ENCODE assay signal across 8 mouse cellular contexts in genomic region chr10:127661915-127662663, GRCm38 (mm10). TPM values are rescaled to one million over a fixed set of nuclear protein-coding genes. Genes with fewer than 3 reads are reported as not detected.
DNase-seq lines count a peak whose midpoint lies in the region; ATAC-seq and TF ChIP-seq lines count a peak whose summit lies in the region.

No protein-coding gene starts in this region.

- H3K9me3 ChIP-seq in CH12.LX (replicated peaks; ENCODE audit: low read length): no peaks in the 10 kb centered on the region
- no peaks in the 10 kb centered on the region for H3K9me3 ChIP-seq in embryonic facial prominence, embryonic 10.5 days
- no peaks in the 10 kb centered on the region for H3K9me3 ChIP-seq in heart, embryonic 14.5 days (ENCODE audit: control insufficient read depth, low read length)
- no peaks in the 10 kb centered on the region for H3K9me3 ChIP-seq in kidney, embryonic 16.5 days (ENCODE audit: low read length)

- peak overlapping the region in 1 of 3 experiments; percentile 37 for H3K4me3 ChIP-seq in CH12.LX (replicated peaks in 1 of 3; ENCODE audit: low read depth in 2 of 3, low read length in 2 of 3, poor library complexity in 1 of 3)
- peak overlapping the region; percentile 46 for H3K4me3 ChIP-seq in embryonic facial prominence, embryonic 10.5 days
- H3K4me3 ChIP-seq in heart, embryonic 14.5 days (ENCODE audit: control insufficient read depth in 1 of 2, insufficient read depth in 1 of 2, low read depth in 1 of 2, low read length in 2 of 2): peak overlapping the region; percentile 21 to 36
- peak overlapping the region; percentile 29 for H3K4me3 ChIP-seq in kidney, embryonic 16.5 days (ENCODE audit: low read length)

- peaks cover 30 to 56% of the 10 kb centered on the region in 2 experiments for H3K36me3 ChIP-seq in CH12.LX (replicated peaks in 1 of 2; ENCODE audit: control insufficient read depth in 1 of 2, insufficient read depth in 1 of 2, low read length in 1 of 2)
- H3K36me3 ChIP-seq in embryonic facial prominence, embryonic 10.5 days (replicated peaks): peaks cover 54% of the 10 kb centered on the region
- H3K36me3 ChIP-seq in heart, embryonic 14.5 days (ENCODE audit: control insufficient read depth, insufficient read depth, low read length): peaks cover 63% of the 10 kb centered on the region
- H3K36me3 ChIP-seq in kidney, embryonic 16.5 days (ENCODE audit: insufficient read depth, low read length): peaks cover 12% of the 10 kb centered on the region; the same call in 1 of the 2 replicates

- WGBS in embryonic facial prominence, embryonic 10.5 days: 8% methylated on average over 16 of the region's 16 CpGs
- WGBS in heart, embryonic 14.5 days: 1% methylated on average over 16 of the region's 16 CpGs
- 3% methylated on average over 16 of the region's 16 CpGs for WGBS in kidney, embryonic 16.5 days

- TF ChIP-seq CTCF in CH12.LX (conservative IDR thresholded peaks at IDR 0.05 in 1 of 2, IDR thresholded peaks at IDR 0.05 in 1 of 2; ENCODE audit: low read depth in 2 of 2, low read length in 2 of 2): no peak

- H3K79me2 ChIP-seq in CH12.LX (replicated peaks; ENCODE audit: control insufficient read depth, extremely low read depth, insufficient read depth, poor library complexity, severe bottlenecking): no peaks in the 10 kb centered on the region

- H3K27ac ChIP-seq in CH12.LX (ENCODE audit: insufficient read depth, low read depth): peak overlapping the region; percentile 46; the same call in 1 of the 2 replicates
- peak overlapping the region; percentile 69 for H3K27ac ChIP-seq in embryonic facial prominence, embryonic 10.5 days (replicated peaks)
- H3K27ac ChIP-seq in heart, embryonic 14.5 days (replicated peaks in 1 of 2; ENCODE audit: control insufficient read depth in 1 of 2, insufficient read depth in 1 of 2, low read depth in 2 of 2, low read length in 2 of 2): peak overlapping the region; percentile 80 to 90
- peak overlapping the region; percentile 91 for H3K27ac ChIP-seq in kidney, embryonic 16.5 days (ENCODE audit: low read length)

- peak; percentile 24; the same call in 1 of the 2 replicates for TF ChIP-seq POLR2A in CH12.LX (IDR thresholded peaks at IDR 0.05; ENCODE audit: low read depth, low read length)

- TF ChIP-seq RAD21 in CH12.LX (IDR thresholded peaks at IDR 0.05; ENCODE audit: low read depth, low read length): no peak

- peak; percentile 57 for ATAC-seq in activated CD4-positive, CD25-positive, alpha-beta regulatory T cell, adult 4 months
- peak; percentile 22; the same call in 1 of the 2 replicates for ATAC-seq in heart, embryonic 14.5 days (ENCODE audit: insufficient number of reproducible peaks, insufficient read depth, low FRiP score, low read depth)
- peak; percentile 23; the same call in 1 of the 2 replicates for ATAC-seq in kidney, embryonic 16.5 days (ENCODE audit: low FRiP score, low TSS enrichment)
- no peak for ATAC-seq in erythroid progenitor cell, adult 5-6 weeks (replicated peaks; ENCODE audit: low FRiP score, poor library complexity, severe bottlenecking)

- in situ Hi-C loops in CH12.LX (cut with MboI; ENCODE audit: low pct_ligation_motif_present, low pct_unique_long_range_greater_than_20kb, low sequenced_read_pairs): no loop called here

- DNase-seq in CH12.LX (ENCODE audit: extremely low read depth): peak; percentile 77
- peak; percentile 69 for DNase-seq in embryonic facial prominence, embryonic 10.5 days (ENCODE audit: low spot score)
- DNase-seq in lung, postnatal 10 days: peak; percentile 85
- peak; percentile 42 for DNase-seq in ovary, postnatal 10 days (ENCODE audit: low spot score)

- H3K4me1 ChIP-seq in CH12.LX (ENCODE audit: control insufficient read depth in 1 of 2, insufficient read depth in 2 of 2): peaks cover 14 to 63% of the 10 kb centered on the region in 2 experiments
- H3K4me1 ChIP-seq in embryonic facial prominence, embryonic 10.5 days: peaks cover 90% of the 10 kb centered on the region
- peaks cover 27 to 50% of the 10 kb centered on the region in 2 experiments for H3K4me1 ChIP-seq in heart, embryonic 14.5 days (ENCODE audit: control insufficient read depth in 2 of 2, insufficient read depth in 2 of 2, low read length in 2 of 2)
- H3K4me1 ChIP-seq in kidney, embryonic 16.5 days (ENCODE audit: insufficient read depth, low read length): peaks cover 73% of the 10 kb centered on the region

- TF ChIP-seq EP300 in CH12.LX (IDR thresholded peaks at IDR 0.05; ENCODE audit: low read length): no peak

- peaks cover 19% of the 10 kb centered on the region for H3K27me3 ChIP-seq in CH12.LX (replicated peaks)
- peaks cover 87% of the 10 kb centered on the region for H3K27me3 ChIP-seq in embryonic facial prominence, embryonic 10.5 days (replicated peaks; ENCODE audit: low read depth, poor library complexity, severe bottlenecking)
- no peaks in the 10 kb centered on the region for H3K27me3 ChIP-seq in heart, embryonic 14.5 days (ENCODE audit: control insufficient read depth, insufficient read depth, low read length)
- no peaks in the 10 kb centered on the region for H3K27me3 ChIP-seq in kidney, embryonic 16.5 days (ENCODE audit: insufficient read depth, low read length)

- dilution Hi-C loops in CH12.LX (cut with MboI; ENCODE audit: extremely low pct_ligation_motif_present, extremely low pct_unique_long_range_greater_than_20kb, low sequenced_read_pairs): no loop called here

- H3K4me2 ChIP-seq in CH12.LX (ENCODE audit: insufficient read depth, low read depth, poor library complexity, severe bottlenecking): peak overlapping the region; percentile 9; the same call in 1 of the 2 replicates
- H3K4me2 ChIP-seq in heart, embryonic 14.5 days (ENCODE audit: low read length): peak overlapping the region; percentile 71
- peak overlapping the region; percentile 80 for H3K4me2 ChIP-seq in kidney, embryonic 16.5 days (replicated peaks; ENCODE audit: low read depth, low read length)

- no peak overlapping the region for H3K9ac ChIP-seq in CH12.LX (ENCODE audit: insufficient read depth, low read depth)
- H3K9ac ChIP-seq in heart, embryonic 14.5 days (ENCODE audit: low read length): peak overlapping the region; percentile 72
- H3K9ac ChIP-seq in kidney, embryonic 16.5 days (replicated peaks; ENCODE audit: low read length): peak overlapping the region; percentile 53

RNA-seq across cellular contexts. Expression of gene Nemp1, which starts 4.6 kb away (rescaled TPM):
- total RNA-seq in CH12.LX (2012; rRNA removed) (12.5 and 13.2 TPM in 2 replicates), CH12.LX (2014; rRNA removed) (17.4 and 18.3 TPM in 2 replicates)
- 7.5 and 8.3 TPM in 2 replicates for polyA plus RNA-seq in CH12.LX (2012; ENCODE audit: insufficient read length, low read depth)
- 1 to 10 TPM; 4.7 to 5.8 TPM for polyA plus RNA-seq in activated CD4-positive, CD25-positive, alpha-beta regulatory T cell, adult 4 months (2017; shearing (Covaris generic))
- 10.0 and 10.7 TPM in 2 replicates for polyA plus RNA-seq in embryonic facial prominence, embryonic 10.5 days (2016; fragmentation: Nextera tagmentation; extraction: Ambion mirVana)
- polyA plus RNA-seq in heart, embryonic 14.5 days (2014; fragmentation: Nextera tagmentation; extraction: Ambion mirVana): 8.8 and 11.8 TPM in 2 replicates
- 10.6 and 10.7 TPM in 2 replicates for polyA plus RNA-seq in kidney, embryonic 16.5 days (2015; fragmentation: Nextera tagmentation; extraction: Ambion mirVana)
- 73.5 and 83.4 TPM in 2 replicates for total RNA-seq in erythroid progenitor cell, adult 5-6 weeks (2015; ENCODE audit: low replicate concordance)
- total RNA-seq in erythroid progenitor cell, adult 5-6 weeks (2017; ENCODE audit: low replicate concordance): 69.6 and 83.2 TPM in 2 replicates

RNA-seq across cellular contexts. Expression of gene Nab2, which starts 6.3 kb away (rescaled TPM):
- total RNA-seq in CH12.LX (2012; rRNA removed): 10.0 and 13.9 TPM in 2 replicates
- 5.9 and 8.1 TPM in 2 replicates for total RNA-seq in CH12.LX (2014; rRNA removed)
- polyA plus RNA-seq in CH12.LX (2012; ENCODE audit: insufficient read length, low read depth): 9.2 and 10.8 TPM in 2 replicates
- 10 to 100 TPM in 1 of 2 experiments, 1 to 10 TPM in 1; 7.4 to 10.2 TPM for polyA plus RNA-seq in activated CD4-positive, CD25-positive, alpha-beta regulatory T cell, adult 4 months (2017; shearing (Covaris generic))
- 11.6 and 12.1 TPM in 2 replicates for polyA plus RNA-seq in embryonic facial prominence, embryonic 10.5 days (2016; fragmentation: Nextera tagmentation; extraction: Ambion mirVana)
- 6.4 and 9.0 TPM in 2 replicates for polyA plus RNA-seq in heart, embryonic 14.5 days (2014; fragmentation: Nextera tagmentation; extraction: Ambion mirVana)
- polyA plus RNA-seq in kidney, embryonic 16.5 days (2015; fragmentation: Nextera tagmentation; extraction: Ambion mirVana): 28.8 and 32.1 TPM in 2 replicates
- total RNA-seq in erythroid progenitor cell, adult 5-6 weeks (2015; ENCODE audit: low replicate concordance): 2.5 TPM in 1 of 2 replicates, not detected in the other
- 1.7 and 3.1 TPM in 2 replicates for total RNA-seq in erythroid progenitor cell, adult 5-6 weeks (2017; ENCODE audit: low replicate concordance)

RNA-seq across cellular contexts. Expression of gene Stat6, which starts 19.3 kb away (rescaled TPM):
- total RNA-seq in CH12.LX (2012; rRNA removed) (58.7 and 76.6 TPM in 2 replicates), CH12.LX (2014; rRNA removed) (64.0 and 71.5 TPM in 2 replicates)
- 62.9 and 72.1 TPM in 2 replicates for polyA plus RNA-seq in CH12.LX (2012; ENCODE audit: insufficient read length, low read depth)
- polyA plus RNA-seq in activated CD4-positive, CD25-positive, alpha-beta regulatory T cell, adult 4 months (2017; shearing (Covaris generic)): 100 to 1,000 TPM; 119 to 157 TPM
- 10.4 and 11.5 TPM in 2 replicates for polyA plus RNA-seq in embryonic facial prominence, embryonic 10.5 days (2016; fragmentation: Nextera tagmentation; extraction: Ambion mirVana)
- polyA plus RNA-seq in heart, embryonic 14.5 days (2014; fragmentation: Nextera tagmentation; extraction: Ambion mirVana): 25.2 and 25.7 TPM in 2 replicates
- 33.8 and 37.4 TPM in 2 replicates for polyA plus RNA-seq in kidney, embryonic 16.5 days (2015; fragmentation: Nextera tagmentation; extraction: Ambion mirVana)
- 11.5 and 26.8 TPM in 2 replicates for total RNA-seq in erythroid progenitor cell, adult 5-6 weeks (2015; ENCODE audit: low replicate concordance)
- total RNA-seq in erythroid progenitor cell, adult 5-6 weeks (2017; ENCODE audit: low replicate concordance): 11.3 and 16.6 TPM in 2 replicates

RNA-seq across cellular contexts. Expression of gene Lrp1, which starts 41.1 kb away (rescaled TPM):
- total RNA-seq in CH12.LX (2012; rRNA removed) (16.5 and 51.2 TPM in 2 replicates), CH12.LX (2014; rRNA removed) (3.1 and 3.3 TPM in 2 replicates)
- 11.0 and 11.8 TPM in 2 replicates for polyA plus RNA-seq in CH12.LX (2012; ENCODE audit: insufficient read length, low read depth)
- polyA plus RNA-seq in activated CD4-positive, CD25-positive, alpha-beta regulatory T cell, adult 4 months (2017; shearing (Covaris generic)): under 1 TPM in 1 of 2 experiments, not detected in 1; 0.57 TPM
- polyA plus RNA-seq in embryonic facial prominence, embryonic 10.5 days (2016; fragmentation: Nextera tagmentation; extraction: Ambion mirVana): 66.6 and 70.6 TPM in 2 replicates
- 29.4 and 31.2 TPM in 2 replicates for polyA plus RNA-seq in heart, embryonic 14.5 days (2014; fragmentation: Nextera tagmentation; extraction: Ambion mirVana)
- 70.9 and 71.7 TPM in 2 replicates for polyA plus RNA-seq in kidney, embryonic 16.5 days (2015; fragmentation: Nextera tagmentation; extraction: Ambion mirVana)
- total RNA-seq in erythroid progenitor cell, adult 5-6 weeks (2015; ENCODE audit: low replicate concordance): 19.7 and 21.6 TPM in 2 replicates
- total RNA-seq in erythroid progenitor cell, adult 5-6 weeks (2017; ENCODE audit: low replicate concordance): 11.5 and 13.1 TPM in 2 replicates

RNA-seq across cellular contexts. Expression of gene Myo1a, which starts 42.9 kb away (rescaled TPM):
- 1.8 and 2.3 TPM in 2 replicates for total RNA-seq in CH12.LX (2012; rRNA removed)
- 0.08 and 0.24 TPM in 2 replicates for total RNA-seq in CH12.LX (2014; rRNA removed)
- 0.36 and 0.45 TPM in 2 replicates for polyA plus RNA-seq in CH12.LX (2012; ENCODE audit: insufficient read length, low read depth)
- polyA plus RNA-seq in activated CD4-positive, CD25-positive, alpha-beta regulatory T cell, adult 4 months (2017; shearing (Covaris generic)): not detected
- polyA plus RNA-seq in embryonic facial prominence, embryonic 10.5 days (2016; fragmentation: Nextera tagmentation; extraction: Ambion mirVana): 0.54 and 0.71 TPM in 2 replicates
- 0.12 TPM in 1 of 2 replicates, not detected in the other for polyA plus RNA-seq in heart, embryonic 14.5 days (2014; fragmentation: Nextera tagmentation; extraction: Ambion mirVana)
- 0.31 and 0.50 TPM in 2 replicates for polyA plus RNA-seq in kidney, embryonic 16.5 days (2015; fragmentation: Nextera tagmentation; extraction: Ambion mirVana)
- total RNA-seq in erythroid progenitor cell, adult 5-6 weeks (2015; ENCODE audit: low replicate concordance): 0.84 TPM in 1 of 2 replicates, not detected in the other
- total RNA-seq in erythroid progenitor cell, adult 5-6 weeks (2017; ENCODE audit: low replicate concordance): 2.3 and 3.5 TPM in 2 replicates

Comparison
In these comparisons a context has a peak if more than half of its experiments do, and no peak if none do; other contexts are left out.
1. H3K4me2 ChIP-seq: peak in every context shown above with its lines; median percentile 80 in kidney, embryonic 16.5 days; 71 in heart, embryonic 14.5 days; 9 in CH12.LX.